Mouse (Mus musculus) heart, postnatal 4 days (tissue): Measurements from ENCODE around the gene Aebp1. TPM values are rescaled to one million over a fixed set of nuclear protein-coding genes. Genes with fewer than 3 reads are reported as not detected.
A peak's percentile ranks its signal among the peaks of the same experiment; 100 is the strongest.

ENCODE experiments used
- DNase-seq: peaks from one replicate; pipeline ENCODE4 v3.0.0; 2021
- total RNA-seq, 2 experiments: library from RNA; stranded (reverse); gene quantifications; 2 replicates each; pipeline ENCODE4 v1.2.3; 2021

Aebp1 gene
- total RNA-seq, 2 experiments from 2014 or later, result 38.7 to 39.6 TPM

GRCm38 (mm10) chr11:5897839-5898238 is 36.1 kb downstream of the Aebp1 start:
- no peak for DNase-seq

GRCm38 (mm10) chr11:5898531-5898930 is 36.8 kb downstream of the Aebp1 start, which contains the start of gene Myl7:
Myl7 (minus strand) TSS chr11:5898782.
- DNase-seq, result peak; percentile 38

DNA sequence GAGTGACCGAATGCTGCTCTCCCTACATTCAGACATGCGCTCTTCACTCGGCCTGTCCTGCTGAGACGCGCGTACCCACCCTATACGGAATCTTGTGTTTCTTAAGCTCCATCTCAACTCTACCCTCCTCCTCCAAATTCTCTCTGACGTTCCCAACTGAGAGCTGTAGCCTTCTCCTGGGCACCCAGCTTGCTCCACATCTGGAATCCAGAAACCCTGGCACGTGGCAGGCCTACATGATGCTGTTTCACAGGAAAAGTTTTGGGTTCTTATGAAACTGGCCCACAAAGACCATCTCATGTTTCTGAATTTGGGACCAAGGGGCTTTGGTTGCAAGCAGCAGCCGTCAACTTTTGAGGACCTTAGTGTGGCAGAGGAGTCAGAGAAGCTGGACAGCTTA is 37.5 kb downstream of the Aebp1 start:
- DNase-seq, result no peak

GRCm38 (mm10) chr11:5901320-5901719 is 39.6 kb downstream of the Aebp1 start:
- no peak for DNase-seq

DNA sequence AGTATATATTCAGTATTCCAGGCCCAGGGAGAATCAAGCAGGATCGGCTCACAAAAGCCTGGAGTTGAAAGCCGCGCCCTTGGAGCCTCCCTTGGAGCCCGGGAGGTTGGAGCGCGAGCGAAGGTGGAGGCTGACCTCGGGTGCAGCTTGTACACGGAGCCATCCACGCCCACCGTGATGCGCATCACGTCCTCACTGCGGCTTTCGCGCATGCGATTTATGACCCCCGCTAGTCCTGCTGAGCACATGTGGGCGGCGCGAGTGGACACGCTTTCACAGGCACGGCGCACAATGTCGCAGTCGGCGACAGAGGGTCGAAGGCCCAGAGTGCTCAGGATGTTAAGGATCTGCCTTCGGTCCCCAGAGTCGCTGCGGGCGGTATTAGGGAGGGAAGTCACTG is 40.2 kb downstream of the Aebp1 start:
- DNase-seq, result peak; percentile 48

GRCm38 (mm10) chr11:5902390-5902789 is 40.6 kb downstream of the Aebp1 start:
- DNase-seq, result no peak

DNA sequence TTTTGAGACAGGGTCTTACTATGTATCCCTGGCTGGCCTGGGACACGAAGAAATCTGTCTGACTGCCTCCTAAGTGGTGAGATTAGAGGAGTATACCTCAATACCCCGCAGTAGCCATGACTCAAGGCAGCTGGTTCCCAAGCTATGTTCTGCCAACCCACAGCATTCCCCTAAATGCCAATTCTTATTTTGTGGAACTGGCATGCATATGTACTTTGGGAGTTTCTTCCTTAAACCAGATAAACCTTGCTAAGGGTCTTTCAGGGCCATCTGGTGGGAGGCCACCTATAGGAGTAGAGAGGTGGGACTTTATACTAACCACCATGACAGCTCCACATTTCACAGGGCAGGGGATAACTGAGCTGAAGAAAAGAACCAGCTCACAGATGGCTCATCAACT is 42.1 kb downstream of the Aebp1 start:
- no peak for DNase-seq

GRCm38 (mm10) chr11:5904357-5904756 is 42.6 kb downstream of the Aebp1 start:
- DNase-seq, result no peak

GRCm38 (mm10) chr11:5904871-5905270 is 43.1 kb downstream of the Aebp1 start:
- no peak for DNase-seq

- DNase-seq, result no peak
Observed at GRCm38 (mm10) chr11:5905778-5906518, 44.2 kb downstream of the Aebp1 start.

DNA sequence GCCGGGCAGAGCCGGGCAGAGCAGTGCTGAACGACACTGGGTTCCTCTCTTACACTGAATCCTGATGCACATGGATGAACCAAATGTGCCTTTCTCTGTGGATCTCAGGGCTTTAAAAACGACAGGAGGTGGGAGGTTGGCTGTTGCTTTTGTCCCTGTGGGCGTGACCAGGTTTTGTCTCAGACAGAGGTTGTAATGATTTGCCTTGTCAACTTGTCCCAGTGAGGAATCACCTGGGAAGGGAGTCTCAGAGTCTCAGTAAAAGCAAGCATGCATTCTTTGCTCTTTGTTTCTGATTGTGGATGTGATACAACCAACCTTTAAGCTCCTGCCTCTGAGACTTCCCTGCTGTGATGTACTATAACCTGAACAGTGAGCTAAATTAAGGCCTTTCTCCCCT is 45.3 kb downstream of the Aebp1 start:
- DNase-seq, result no peak

DNA sequence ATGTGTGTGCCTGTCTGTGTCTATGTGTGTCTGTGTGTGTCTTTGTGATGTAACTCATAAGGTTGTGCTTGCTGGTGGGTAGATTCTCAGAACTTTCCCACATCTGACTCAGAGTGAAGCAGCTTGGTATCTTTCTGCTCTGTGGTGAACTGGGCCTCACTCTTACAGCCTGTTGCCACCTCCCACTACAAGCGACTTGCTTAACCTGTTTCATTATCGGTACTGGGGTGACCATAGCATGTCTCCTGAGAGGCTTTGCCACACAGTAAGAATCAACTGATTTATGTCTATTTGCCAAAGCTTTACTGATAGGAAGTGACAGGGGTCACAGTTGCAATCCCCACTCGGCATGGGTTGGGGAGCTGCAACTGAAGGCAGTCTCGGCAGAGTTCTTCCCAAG is 46.9 kb downstream of the Aebp1 start:
- no peak for DNase-seq

DNA sequence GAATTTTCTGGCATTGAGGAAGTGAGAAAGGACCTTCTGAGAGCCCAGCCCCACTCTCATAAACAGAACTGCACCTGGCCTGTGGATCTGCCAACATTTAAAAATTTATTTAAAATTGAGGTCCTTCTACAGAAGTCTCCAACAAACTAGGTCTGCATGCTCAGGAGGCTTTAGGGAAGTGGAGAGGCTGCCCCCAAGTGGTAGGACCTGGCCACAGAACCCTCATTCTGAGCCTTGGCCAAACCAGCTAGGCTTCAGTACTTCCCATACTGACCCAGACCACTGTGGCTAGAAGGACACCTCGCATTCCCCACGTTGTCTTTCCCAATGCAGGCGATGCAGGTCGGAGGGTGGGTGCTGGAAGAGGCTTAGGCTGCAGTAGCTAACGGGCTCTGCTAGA is 50.9 kb downstream of the Aebp1 start:
- peak; percentile 79 for DNase-seq

GRCm38 (mm10) chr11:5913256-5913655 is 51.5 kb downstream of the Aebp1 start:
- DNase-seq, result peak; percentile 43

- DNase-seq, result no peak
Observed at GRCm38 (mm10) chr11:5913936-5914335, 52.2 kb downstream of the Aebp1 start.

- no peak for DNase-seq
Observed at GRCm38 (mm10) chr11:5914940-5915339, 53.2 kb downstream of the Aebp1 start.

DNA sequence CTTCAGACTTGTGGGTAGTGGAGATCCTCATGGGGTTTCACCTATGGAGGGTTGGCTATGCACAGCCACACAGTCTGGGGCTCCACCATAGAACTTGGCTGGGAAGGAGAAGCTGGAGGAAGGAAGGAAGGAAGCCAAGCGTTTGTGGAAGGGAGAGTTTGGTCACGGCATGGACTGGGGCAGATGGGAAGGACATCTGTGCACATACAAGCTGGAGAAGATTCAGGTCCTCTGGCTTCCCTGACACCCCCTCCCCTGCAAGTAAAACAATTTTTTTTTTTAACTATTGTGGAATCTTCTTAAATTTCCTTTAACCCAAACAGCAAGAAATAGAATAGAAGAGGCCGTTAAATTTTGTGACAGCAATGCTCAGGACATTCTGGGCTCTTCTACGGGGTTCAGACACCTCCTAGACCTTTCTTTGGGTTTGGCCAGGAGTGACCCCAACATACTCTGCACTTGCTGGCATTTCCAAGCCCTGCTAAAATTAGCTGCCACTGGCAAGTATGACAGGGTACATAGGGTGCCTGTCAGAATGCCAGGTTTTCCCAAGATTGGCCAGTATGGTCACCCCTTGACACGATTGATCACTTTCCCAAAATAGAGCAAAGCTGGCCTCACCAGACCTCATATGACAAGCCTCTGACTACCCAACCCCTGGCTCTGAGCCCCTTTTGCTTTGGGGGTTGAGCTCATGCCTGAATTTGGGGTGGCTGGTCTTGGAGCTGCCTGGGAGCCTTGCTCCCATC is 53.9 kb downstream of the Aebp1 start:
- DNase-seq, result peak; percentile 70

- peak; percentile 25 for DNase-seq
Observed at GRCm38 (mm10) chr11:5916178-5916548, 54.4 kb downstream of the Aebp1 start.

- DNase-seq, result no peak
Observed at GRCm38 (mm10) chr11:5918111-5918510, 56.4 kb downstream of the Aebp1 start.

- no peak for DNase-seq
Observed at GRCm38 (mm10) chr11:5919606-5920005, 57.9 kb downstream of the Aebp1 start.

GRCm38 (mm10) chr11:5920323-5920960 is 58.7 kb downstream of the Aebp1 start:
- DNase-seq, result no peak
